8 mouse cellular contexts compared by ENCODE assay signal in the genomic region with DNA sequence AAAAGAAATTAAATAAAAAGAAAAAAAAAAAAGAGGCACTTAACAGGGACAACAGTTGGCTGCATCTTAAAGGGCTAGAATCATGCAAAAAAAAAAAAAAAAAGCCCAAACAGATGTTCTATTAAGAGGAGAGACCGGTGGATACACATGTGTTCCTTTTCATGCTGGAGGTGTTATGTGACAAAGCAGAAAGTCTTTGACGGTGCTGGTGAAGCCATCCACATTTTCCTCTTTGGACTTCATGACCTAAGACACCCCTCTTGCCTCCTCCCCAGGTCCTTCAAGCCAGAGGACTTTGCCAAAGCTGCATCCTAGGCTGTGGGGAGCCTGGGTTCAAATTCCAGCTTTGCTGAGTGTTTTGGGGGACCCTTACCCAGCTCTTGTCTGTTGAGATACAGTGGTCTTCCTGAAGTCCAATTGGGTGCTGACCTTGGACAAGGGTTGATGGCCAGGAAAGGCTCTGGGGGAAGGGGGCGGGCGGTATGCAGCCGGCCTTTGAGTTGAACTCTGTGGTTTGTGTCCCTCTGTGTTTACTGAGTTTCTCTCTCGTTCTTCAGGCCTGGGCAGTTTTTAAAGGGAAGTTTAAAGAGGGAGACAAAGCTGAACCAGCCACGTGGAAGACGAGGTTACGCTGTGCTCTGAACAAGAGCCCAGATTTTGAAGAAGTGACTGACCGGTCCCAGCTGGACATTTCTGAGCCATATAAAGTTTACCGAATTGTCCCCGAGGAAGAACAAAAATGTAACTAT. TPM values are rescaled to one million over a fixed set of nuclear protein-coding genes. Genes with fewer than 3 reads are reported as not detected.
DNase-seq lines count a peak whose midpoint lies in the region; ATAC-seq and TF ChIP-seq lines count a peak whose summit lies in the region.

No protein-coding gene starts in this region.

- H3K4me1 ChIP-seq in kidney, adult 2 months (ENCODE audit: control insufficient read depth, insufficient read depth, low read length) = peaks cover 20% of the 10 kb centered on the region
- H3K4me1 ChIP-seq in lung, postnatal 0 days (ENCODE audit: insufficient read depth, low read depth, low read length) = peaks cover 27% of the 10 kb centered on the region
- H3K4me1 ChIP-seq in hindbrain, embryonic 11.5 days (replicated peaks; ENCODE audit: control insufficient read depth, insufficient read depth, low read length) = 0 out of 2 replicates have a peak, but pooled peaks cover 2% of the 10 kb centered on the region
- no peaks in the 10 kb centered on the region for H3K4me1 ChIP-seq in midbrain, postnatal 0 days (ENCODE audit: insufficient read depth, low read length)

- ATAC-seq in lung, postnatal 0 days = peak; percentile 70
- no peak for ATAC-seq in hindbrain, embryonic 11.5 days (ENCODE audit: low FRiP score)
- ATAC-seq in midbrain, postnatal 0 days (ENCODE audit: low FRiP score) = no peak

- peak overlapping the region; percentile 63 for H3K27ac ChIP-seq in gastrocnemius, adult 2 months
- H3K27ac ChIP-seq in kidney, adult 2 months (ENCODE audit: insufficient read depth, low read depth, low read length) = peak overlapping the region; percentile 41; the same call in 1 of the 2 replicates
- peak overlapping the region; percentile 76 for H3K27ac ChIP-seq in lung, postnatal 0 days (ENCODE audit: low read length)
- H3K27ac ChIP-seq in hindbrain, embryonic 11.5 days (ENCODE audit: low read depth, low read length) = no peak overlapping the region
- no peak overlapping the region for H3K27ac ChIP-seq in midbrain, postnatal 0 days (ENCODE audit: low read depth, low read length)

- H3K27me3 ChIP-seq in kidney, adult 2 months (replicated peaks; ENCODE audit: control insufficient read depth, insufficient read depth, low read length) = no peaks in the 10 kb centered on the region
- H3K27me3 ChIP-seq in lung, postnatal 0 days (replicated peaks; ENCODE audit: insufficient read depth, low read length) = no peaks in the 10 kb centered on the region
- H3K27me3 ChIP-seq in hindbrain, embryonic 11.5 days (ENCODE audit: control insufficient read depth, insufficient read depth, low read length) = no peaks in the 10 kb centered on the region
- H3K27me3 ChIP-seq in midbrain, postnatal 0 days (ENCODE audit: insufficient read depth, low read length) = no peaks in the 10 kb centered on the region

- 46% methylated on average over 12 of the region's 12 CpGs for WGBS in kidney, adult 2 months
- WGBS in lung, postnatal 0 days = 25% methylated on average over 12 of the region's 12 CpGs
- WGBS in hindbrain, embryonic 11.5 days = 48% methylated on average over 12 of the region's 12 CpGs
- 57% methylated on average over 12 of the region's 12 CpGs for WGBS in midbrain, postnatal 0 days

- no peak overlapping the region for H3K4me3 ChIP-seq in gastrocnemius, adult 2 months
- H3K4me3 ChIP-seq in kidney, adult 2 months (ENCODE audit: insufficient read depth, low read depth, low read length) = no peak overlapping the region
- no peak overlapping the region for H3K4me3 ChIP-seq in lung, postnatal 0 days (ENCODE audit: low read depth, low read length)
- no peak overlapping the region for H3K4me3 ChIP-seq in hindbrain, embryonic 11.5 days (ENCODE audit: low read depth, low read length)
- no peak overlapping the region for H3K4me3 ChIP-seq in midbrain, postnatal 0 days (ENCODE audit: low read depth, low read length)

- no peaks in the 10 kb centered on the region for H3K36me3 ChIP-seq in kidney, adult 2 months (ENCODE audit: control insufficient read depth, insufficient read depth, low read length)
- H3K36me3 ChIP-seq in lung, postnatal 0 days (ENCODE audit: insufficient read depth, low read length) = 0 out of 2 replicates have a peak, but pooled peaks cover 4% of the 10 kb centered on the region
- H3K36me3 ChIP-seq in hindbrain, embryonic 11.5 days (ENCODE audit: control insufficient read depth, insufficient read depth, low read length) = no peaks in the 10 kb centered on the region
- no peaks in the 10 kb centered on the region for H3K36me3 ChIP-seq in midbrain, postnatal 0 days (ENCODE audit: insufficient read depth, low read length)

- TF ChIP-seq CTCF in gastrocnemius, adult 2 months (IDR thresholded peaks at IDR 0.05) = no peak
- no peak for TF ChIP-seq CTCF in kidney, adult 2 months (conservative IDR thresholded peaks at IDR 0.05; ENCODE audit: insufficient read depth, insufficient read length, low read depth, low read length)
- no peak for TF ChIP-seq CTCF in lung, postnatal 0 days (IDR thresholded peaks at IDR 0.05)
- no peak for TF ChIP-seq CTCF in midbrain, postnatal 0 days (IDR thresholded peaks at IDR 0.05)

- H3K4me2 ChIP-seq in lung, postnatal 0 days (replicated peaks; ENCODE audit: low read depth, low read length) = no peak overlapping the region
- no peak overlapping the region for H3K4me2 ChIP-seq in hindbrain, embryonic 11.5 days (replicated peaks; ENCODE audit: low read depth, low read length)
- H3K4me2 ChIP-seq in midbrain, postnatal 0 days (ENCODE audit: low read depth, low read length, poor library complexity, severe bottlenecking) = no peak overlapping the region

- DNase-seq in gastrocnemius, adult 2 months = no peak
- DNase-seq in gastrocnemius, adult 18-20 months (ENCODE audit: low spot score) = no peak
- DNase-seq in A20 (ENCODE audit: low read depth, low spot score) = peak; percentile 66
- peak; percentile 65 for DNase-seq in kidney, adult 2 months
- peak; percentile 87 for DNase-seq in lung, postnatal 0 days (ENCODE audit: low spot score)
- no peak for DNase-seq in adipocyte (ENCODE audit: low spot score)
- DNase-seq in hindbrain, embryonic 11.5 days (ENCODE audit: low spot score) = no peak
- no peak for DNase-seq in midbrain, postnatal 0 days (ENCODE audit: low spot score)

- no peaks in the 10 kb centered on the region for H3K9me3 ChIP-seq in lung, postnatal 0 days (ENCODE audit: low read length)
- H3K9me3 ChIP-seq in hindbrain, embryonic 11.5 days (ENCODE audit: control insufficient read depth, low read length) = no peaks in the 10 kb centered on the region
- no peaks in the 10 kb centered on the region for H3K9me3 ChIP-seq in midbrain, postnatal 0 days (ENCODE audit: low read length)

- intact Hi-C loops in gastrocnemius, adult 2 months (cut with DNase I) = no loop called here

- no peak for TF ChIP-seq EP300 in lung, postnatal 0 days (IDR thresholded peaks at IDR 0.05)

- no peak for TF ChIP-seq POLR2A in kidney, adult 2 months (IDR thresholded peaks at IDR 0.05; ENCODE audit: low read depth, low read length)

- H3K9ac ChIP-seq in lung, postnatal 0 days (replicated peaks; ENCODE audit: low read depth) = no peak overlapping the region
- H3K9ac ChIP-seq in hindbrain, embryonic 11.5 days (ENCODE audit: low read depth, low read length) = no peak overlapping the region
- H3K9ac ChIP-seq in midbrain, postnatal 0 days (replicated peaks; ENCODE audit: low read length, poor library complexity, severe bottlenecking) = no peak overlapping the region

RNA-seq across cellular contexts. Expression of a gene that starts 7.2 kb away (rescaled TPM):
- 10 to 100 TPM in 1 of 2 experiments, 1 to 10 TPM in 1; 4.8 to 11.2 TPM for total RNA-seq in gastrocnemius, adult 2 months (2021)
- total RNA-seq in gastrocnemius, adult 18-20 months (2021) = 1 to 10 TPM; 7.6 to 9.0 TPM
- 12.3 and 16.7 TPM in 2 replicates for polyA plus RNA-seq in kidney, adult 2 months (2012; rRNA removed)
- 36.0 and 36.4 TPM in 2 replicates for polyA plus RNA-seq in lung, postnatal 0 days (2015; fragmentation: Nextera tagmentation; extraction: Ambion mirVana)
- polyA plus RNA-seq in hindbrain, embryonic 11.5 days (2014; fragmentation: Nextera tagmentation; extraction: Ambion mirVana) = 3.6 and 3.9 TPM in 2 replicates
- total RNA-seq in midbrain, postnatal 0 days (2014; rRNA removed) = 3.2 and 3.5 TPM in 2 replicates
- 5.0 and 5.7 TPM in 2 replicates for polyA plus RNA-seq in midbrain, postnatal 0 days (2015; fragmentation: Nextera tagmentation; extraction: Ambion mirVana)

Comparison
In these comparisons a context has a peak if more than half of its experiments do, and no peak if none do; other contexts are left out.
1. DNase-seq: peak in A20 (single experiment), kidney, adult 2 months (single experiment) and lung, postnatal 0 days (single experiment); none in gastrocnemius, adult 2 months (single experiment), gastrocnemius, adult 18-20 months (single experiment), adipocyte (single experiment), hindbrain, embryonic 11.5 days (single experiment) and midbrain, postnatal 0 days (single experiment).
2. H3K27ac ChIP-seq: peak in gastrocnemius, adult 2 months (single experiment), kidney, adult 2 months (single experiment) and lung, postnatal 0 days (single experiment); none in hindbrain, embryonic 11.5 days (single experiment) and midbrain, postnatal 0 days (single experiment).